Mouse (Mus musculus) erythroblast, embryonic 14.5 days (primary cell): ENCODE results near the gene Rabep1.

Source experiments
- GATA1 ChIP-seq: IDR thresholded peaks from 2 replicates; pipeline ENCODE4 v1.6.1; 2012; ENCODE audit warnings: low read length, inconsistent platforms, mixed read lengths
- TAL1 ChIP-seq: IDR thresholded peaks from 3 replicates; pipeline ENCODE4 v1.6.1; 2012; ENCODE audit warnings: low read length, inconsistent platforms, mixed read lengths

DNA sequence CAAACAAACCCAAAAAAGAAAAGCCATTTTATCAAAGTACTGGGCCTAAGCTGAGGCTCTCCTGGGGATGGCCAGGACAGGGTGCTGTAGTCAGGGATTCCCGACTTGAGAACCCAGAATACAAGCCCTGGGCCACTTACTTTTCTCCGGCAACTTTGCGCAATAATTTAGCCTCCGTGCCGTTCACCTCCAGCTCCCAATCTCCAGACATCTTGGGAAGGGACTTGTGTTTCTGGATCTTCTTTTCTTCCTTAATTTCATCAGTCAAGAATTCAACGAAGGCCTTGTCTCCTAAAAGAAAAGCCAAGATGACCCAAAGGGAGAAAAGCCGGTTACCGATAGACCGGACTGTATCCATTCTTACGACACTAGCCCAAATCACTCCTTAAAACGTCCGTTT, 137.5 kb downstream of the Rabep1 start:
- TF ChIP-seq GATA1: no peak
- TF ChIP-seq TAL1: no peak
